Mouse (Mus musculus) cerebellum, adult 2 months (tissue): ENCODE results near the gene Tent5b. TPM values are rescaled to one million over a fixed set of nuclear protein-coding genes. Genes with fewer than 3 reads are reported as not detected.

Source experiments
- DNase-seq, 2 experiments: peaks; one replicate each; pipeline ENCODE4 v3.0.0; 2021
- H3K27ac ChIP-seq: fragments of 200-500 bp; 2 replicates; pipeline ENCODE4 v1.5.1; 2012; ENCODE audit warnings: low read length, control low read depth, inconsistent platforms; ENCODE audit not compliant: insufficient read depth
- H3K27me3 ChIP-seq: fragments of 200-500 bp; 2 replicates; pipeline ENCODE4 v1.6.1; 2012; ENCODE audit warnings: inconsistent platforms, mild to moderate bottlenecking, low read length, moderate library complexity; ENCODE audit not compliant: control insufficient read depth, insufficient read depth
- H3K4me1 ChIP-seq: fragments of 200-500 bp; 2 replicates; pipeline ENCODE4 v1.6.1; 2011; ENCODE audit warnings: low read length; ENCODE audit not compliant: control insufficient read depth, insufficient read depth
- H3K4me3 ChIP-seq: fragments of 200-500 bp; replicated peaks from 2 replicates; pipeline ENCODE3; 2011; ENCODE audit warnings: mild to moderate bottlenecking, low read depth, low read length, control low read depth; ENCODE audit not compliant: insufficient read depth
- CTCF ChIP-seq: fragments of 200-500 bp; IDR thresholded peaks from 2 replicates; pipeline ENCODE4 v1.5.1; 2011; ENCODE audit warnings: low read depth, mild to moderate bottlenecking, control low read depth, low read length, moderate library complexity, borderline replicate concordance; ENCODE audit not compliant: insufficient read depth
- POLR2A ChIP-seq: fragments of 200-500 bp; IDR thresholded peaks from 2 replicates; pipeline ENCODE4 v1.6.1; 2011; ENCODE audit warnings: low read length, control low read depth, borderline replicate concordance; ENCODE audit not compliant: insufficient read depth
- WGBS: fragments of 180-500 bp; shearing (Covaris S2); methylation state at CpG from one replicate; pipeline ENCODE4 v1.1.7; 2018; 5-methylcytosine and 5-hydroxymethylcytosine counted together
- polyA plus RNA-seq: library from polyadenylated mRNA; depleted of rRNA; stranded (reverse); fragments of >200 nt; gene quantifications from 2 replicates; pipeline ENCODE4 v1.2.3, GENCODE M21; 2012; rRNA removed

Gene Tent5b
- polyA plus RNA-seq, 1 experiment = 0.26 TPM

DNA sequence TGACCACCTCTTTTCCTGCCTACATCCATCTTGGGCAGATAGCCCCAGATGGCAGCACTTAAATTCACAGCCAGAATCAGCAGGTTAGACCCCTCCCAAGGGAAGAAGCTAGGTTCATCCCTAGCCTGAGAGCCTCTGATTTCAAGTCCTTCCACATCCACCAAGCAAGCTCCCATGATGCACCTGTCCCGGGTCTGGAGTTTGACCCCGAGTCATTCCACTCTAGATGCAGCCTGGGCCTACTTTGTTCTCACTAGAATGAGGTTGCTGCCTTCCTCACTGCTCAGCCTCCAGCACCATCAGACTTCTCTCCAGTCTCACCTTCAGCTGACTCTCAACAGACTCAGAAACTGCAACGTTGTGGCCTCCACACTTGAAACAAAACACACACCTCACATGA, 56.1 kb downstream of the Tent5b start:
- Histone ChIP-seq H3K27ac (no peak overlapping the region), H3K4me1 (no peaks in the 10 kb centered on the region), H3K4me3 (no peak overlapping the region), H3K27me3 (no peaks in the 10 kb centered on the region)
- WGBS = 87% methylated on average over 3 of the region's 3 CpGs
- no peak for TF ChIP-seq CTCF
- no peak for TF ChIP-seq POLR2A
- DNase-seq = no peak

DNA sequence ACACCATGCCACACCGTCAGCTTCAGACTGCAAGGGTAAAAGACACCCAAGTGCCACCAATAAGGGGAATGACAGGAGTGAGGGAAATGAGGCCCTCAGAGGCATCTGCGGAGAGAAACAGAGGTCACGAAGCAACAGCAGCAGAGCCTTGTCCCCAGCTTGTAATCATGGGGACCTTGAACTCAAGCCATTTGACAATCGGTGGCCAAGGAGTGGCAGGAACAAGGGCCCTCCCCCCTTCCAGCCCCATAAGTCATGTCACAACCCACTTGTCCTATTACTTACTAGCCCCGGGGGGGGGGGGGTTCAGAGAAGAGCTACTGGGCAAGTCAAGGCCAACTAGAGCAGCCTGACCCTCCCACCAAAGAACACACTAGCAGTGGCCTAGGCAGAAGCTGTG, 56.7 kb downstream of the Tent5b start:
- WGBS = 93% methylated on average over 5 of the region's 5 CpGs
- H3K4me1 ChIP-seq = no peaks in the 10 kb centered on the region; the same call in 1 of the 2 replicates

More for the DNA sequence above, 56.7 kb downstream of the Tent5b start:
- H3K4me3 ChIP-seq = no peak overlapping the region
- H3K27ac ChIP-seq = no peak overlapping the region
- DNase-seq = no peak
- TF ChIP-seq CTCF (no peak), POLR2A (no peak)
- no peaks in the 10 kb centered on the region for H3K27me3 ChIP-seq

Other genes with a start within 250 kb of the Tent5b start
- 4.0 and 4.7 TPM in 2 replicates for gene Map3k6, start 239.3 kb upstream of the Tent5b start, polyA plus RNA-seq
- gene Sytl1, start 217.0 kb upstream of the Tent5b start, polyA plus RNA-seq = 0.59 and 0.60 TPM in 2 replicates
- 152 and 153 TPM in 2 replicates for gene Tmem222, start 202.3 kb upstream of the Tent5b start, polyA plus RNA-seq
- gene Wdtc1, start 126.7 kb upstream of the Tent5b start, polyA plus RNA-seq = 46.3 and 46.6 TPM in 2 replicates
- gene Slc9a1, start 110.4 kb upstream of the Tent5b start, polyA plus RNA-seq = 47.6 and 49.5 TPM in 2 replicates
- gene Trnp1, start 18.4 kb downstream of the Tent5b start, polyA plus RNA-seq = 153 and 162 TPM in 2 replicates
- 0.10 TPM in 1 of 2 replicates, not detected in the other for gene Kdf1, start 38.8 kb downstream of the Tent5b start, polyA plus RNA-seq
- 197 and 231 TPM in 2 replicates for gene Nudc, start 65.9 kb downstream of the Tent5b start, polyA plus RNA-seq
- 2.1 and 2.6 TPM in 2 replicates for gene Nr0b2, start 73.2 kb downstream of the Tent5b start, polyA plus RNA-seq
- gene Gpatch3, start 94.6 kb downstream of the Tent5b start, polyA plus RNA-seq = 9.4 and 10.2 TPM in 2 replicates
- gene Gpn2, start 104.2 kb downstream of the Tent5b start, polyA plus RNA-seq = 23.6 and 23.9 TPM in 2 replicates
- 4.2 and 4.8 TPM in 2 replicates for gene Sfn, start 122.0 kb downstream of the Tent5b start, polyA plus RNA-seq
- gene Zdhhc18, start 170.0 kb downstream of the Tent5b start, polyA plus RNA-seq = 51.8 and 58.7 TPM in 2 replicates
- gene Pigv, start 192.5 kb downstream of the Tent5b start, polyA plus RNA-seq = 10.8 and 11.1 TPM in 2 replicates